Mouse (Mus musculus) testis, adult 2 months (tissue): Measurements from ENCODE around the gene Fabp7.

Experiments
- CTCF ChIP-seq: fragments of 200-500 bp; IDR thresholded peaks from 2 replicates; pipeline ENCODE4 v1.5.1; 2012; ENCODE audit warnings: low read depth, mild to moderate bottlenecking, inconsistent platforms, low read length, moderate library complexity; ENCODE audit not compliant: control insufficient read depth, insufficient read depth, insufficient replicate concordance
- POLR2A ChIP-seq: fragments of 200-500 bp; IDR thresholded peaks from 2 replicates; pipeline ENCODE4 v1.6.1; 2012; ENCODE audit warnings: low read depth, mild to moderate bottlenecking, inconsistent platforms, low read length, moderate library complexity; ENCODE audit not compliant: control insufficient read depth

DNA sequence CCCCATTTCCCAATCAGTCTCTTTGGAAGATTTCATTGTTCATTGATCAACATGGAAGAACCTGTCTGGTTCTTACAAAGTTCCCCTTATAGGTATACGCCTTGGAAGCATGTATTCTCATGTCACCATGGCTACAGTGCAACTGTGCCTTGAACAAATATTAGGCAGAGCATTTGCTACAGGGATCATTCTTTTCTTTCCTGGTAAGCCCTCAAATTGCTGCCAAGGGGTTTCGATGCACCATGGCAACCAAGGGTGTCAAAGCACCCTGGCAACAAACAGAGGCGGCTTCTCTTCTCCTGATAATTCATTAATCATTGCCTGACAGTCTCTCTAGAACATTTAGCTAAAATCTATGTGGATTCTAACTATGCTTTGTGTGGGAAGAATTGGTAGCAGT is 37.8 kb downstream of the Fabp7 start:
- TF ChIP-seq POLR2A (no peak), CTCF (no peak)
